Mouse (Mus musculus): ENCODE measurements around the gene Galnt17.

DNA sequence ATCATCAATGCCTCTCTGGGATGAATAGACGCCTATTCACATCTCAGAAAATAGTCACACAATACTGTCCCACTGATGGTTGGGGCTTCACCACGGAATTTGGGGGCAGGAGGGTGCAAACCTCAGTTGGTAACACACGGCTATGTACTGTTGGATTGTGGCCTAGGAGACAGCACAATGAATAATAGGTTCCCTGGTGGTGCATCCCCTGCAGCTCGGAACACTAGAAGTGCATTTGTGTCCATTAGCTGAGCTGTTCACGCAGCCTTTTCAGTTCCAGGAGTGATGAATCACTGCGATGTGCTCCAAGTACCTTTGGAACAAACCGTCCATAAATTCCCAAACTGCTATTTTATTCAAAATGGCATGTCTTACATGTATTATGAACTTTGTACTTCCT, 142.6 kb downstream of the Galnt17 start:
- TF ChIP-seq EP300 (IDR thresholded peaks at IDR 0.05; ENCODE audit: low read depth) (no peak), CTCF (IDR thresholded peaks at IDR 0.05; ENCODE audit: low read depth) (no peak)

All from liver, postnatal 0 days (tissue).